Mouse (Mus musculus): ENCODE results near the gene 4921539E11Rik. TPM values are rescaled to one million over a fixed set of nuclear protein-coding genes. Genes with fewer than 3 reads are reported as not detected.

4921539E11Rik gene
- polyA plus RNA-seq, 1 experiment from 2014 or later, result not detected

DNA sequence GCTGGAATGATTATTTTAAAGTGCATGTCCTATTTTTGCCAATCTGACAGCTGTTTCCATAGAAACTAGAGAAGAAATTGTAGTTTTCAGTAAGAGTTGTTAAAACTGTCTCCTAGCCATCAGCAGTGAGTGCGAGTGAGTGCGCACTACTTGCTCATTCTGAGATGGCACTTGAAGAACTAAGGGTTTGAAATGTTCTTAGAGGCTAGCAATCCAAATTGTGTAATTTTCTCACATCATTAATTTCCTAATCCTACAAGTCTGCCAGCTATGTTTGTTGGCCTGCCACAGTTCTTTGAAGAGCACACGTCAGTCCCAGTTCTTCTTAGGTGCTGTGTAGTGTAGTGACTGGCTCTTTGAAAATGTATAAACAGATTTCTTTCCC, 23.9 kb upstream of the 4921539E11Rik start:
- Histone ChIP-seq H3K4me3 (ENCODE audit: control insufficient read depth in 1 of 2, insufficient read depth in 1 of 2, low read depth in 1 of 2, low read length in 2 of 2) (peak overlapping the region in 1 of 2 experiments; percentile 57; a peak in 3 of 4 replicates), H3K9ac (ENCODE audit: low read length) (peak overlapping the region; percentile 85), H3K4me2 (ENCODE audit: low read length) (peak overlapping the region; percentile 71), H3K4me1 (ENCODE audit: control insufficient read depth in 2 of 2, insufficient read depth in 2 of 2, low read length in 2 of 2) (0 out of 4 replicates have a peak, but pooled peaks cover 0 to 3% of the 10 kb centered on the region in 2 experiments), H3K9me3 (ENCODE audit: control insufficient read depth, low read length) (no peaks in the 10 kb centered on the region), H3K27me3 (ENCODE audit: control insufficient read depth, insufficient read depth, low read length) (no peaks in the 10 kb centered on the region), H3K27ac (replicated peaks in 1 of 2; ENCODE audit: control insufficient read depth in 1 of 2, insufficient read depth in 1 of 2, low read depth in 2 of 2, low read length in 2 of 2) (peak overlapping the region in 1 of 2 experiments; percentile 95; a peak in 2 of 4 replicates), H3K36me3 (ENCODE audit: control insufficient read depth, insufficient read depth, low read length) (peaks cover 5% of the 10 kb centered on the region; the same call in 1 of the 2 replicates)
- ATAC-seq (ENCODE audit: insufficient number of reproducible peaks, insufficient read depth, low FRiP score, low read depth), result no peak
- 49% methylated on average over 3 of the region's 3 CpGs for WGBS

DNA sequence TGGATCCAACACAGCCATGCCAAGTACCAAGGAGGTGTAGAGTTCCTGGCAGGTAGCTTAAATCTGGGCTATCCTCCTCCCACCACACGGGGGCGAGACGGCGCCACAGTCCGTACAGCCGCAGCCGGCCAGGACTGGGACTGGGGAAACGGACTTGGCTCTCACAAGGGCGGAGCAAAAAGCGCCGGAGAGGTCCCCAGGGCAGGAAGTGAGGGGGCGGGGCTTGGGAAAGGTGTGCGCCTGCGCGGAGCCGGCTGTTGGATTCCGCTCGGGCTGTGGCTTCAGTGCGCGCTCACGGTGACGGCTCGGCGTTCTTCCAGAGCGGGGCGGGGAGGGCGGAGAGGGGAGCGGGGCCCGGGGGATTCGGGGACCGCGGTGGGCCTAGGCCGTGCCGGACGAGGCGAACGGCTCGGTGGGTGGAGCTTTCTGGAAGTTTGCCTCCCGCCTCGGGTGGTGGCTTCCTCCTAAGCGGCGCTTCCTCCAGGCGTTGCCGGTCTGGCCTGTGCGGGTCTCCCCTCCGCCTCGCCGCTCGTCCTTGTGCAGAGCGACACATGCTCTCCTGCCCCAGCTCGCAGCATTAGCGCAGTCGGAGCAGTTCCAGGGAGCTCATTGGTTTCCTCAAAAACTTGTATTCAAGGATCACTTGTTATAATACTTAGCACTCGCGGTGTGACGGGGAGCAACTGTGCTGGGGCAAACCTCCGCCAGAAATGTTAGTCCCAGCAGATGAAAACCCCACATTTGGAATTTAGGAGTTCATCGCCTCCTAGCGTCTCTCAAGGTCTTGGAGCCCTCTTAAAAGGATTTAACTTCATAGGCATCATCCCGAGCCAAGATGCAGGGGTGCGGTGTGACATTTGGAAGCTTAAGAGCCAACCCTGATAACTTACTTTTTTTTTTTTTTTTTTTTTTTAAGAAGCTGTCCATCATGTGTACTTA, 23.2 kb upstream of the 4921539E11Rik start, which contains the start of gene Oma1:
Oma1 (plus strand) TSS at position 226 of the 939 bp plus-strand sequence.
- Histone ChIP-seq H3K9me3 (ENCODE audit: control insufficient read depth, low read length) (no peaks in the 10 kb centered on the region), H3K27ac (replicated peaks in 1 of 2; ENCODE audit: control insufficient read depth in 1 of 2, insufficient read depth in 1 of 2, low read depth in 2 of 2, low read length in 2 of 2) (peak within 1 kb of the TSS; percentile 95 to 96), H3K36me3 (ENCODE audit: control insufficient read depth, insufficient read depth, low read length) (no peaks in the 10 kb centered on the region; the same call in 1 of the 2 replicates), H3K4me1 (ENCODE audit: control insufficient read depth in 2 of 2, insufficient read depth in 2 of 2, low read length in 2 of 2) (0 out of 4 replicates have a peak, but pooled peaks cover 0 to 3% of the 10 kb centered on the region in 2 experiments), H3K4me3 (ENCODE audit: control insufficient read depth in 1 of 2, insufficient read depth in 1 of 2, low read depth in 1 of 2, low read length in 2 of 2) (peak within 1 kb of the TSS; percentile 57 to 66), H3K27me3 (ENCODE audit: control insufficient read depth, insufficient read depth, low read length) (no peaks in the 10 kb centered on the region), H3K4me2 (ENCODE audit: low read length) (peak within 1 kb of the TSS; percentile 71), H3K9ac (ENCODE audit: low read length) (peak within 1 kb of the TSS; percentile 85)
- WGBS, result under 1% methylated on average over 54 of the region's 61 CpGs
- ATAC-seq (ENCODE audit: insufficient number of reproducible peaks, insufficient read depth, low FRiP score, low read depth), result peak; percentile 100

DNA sequence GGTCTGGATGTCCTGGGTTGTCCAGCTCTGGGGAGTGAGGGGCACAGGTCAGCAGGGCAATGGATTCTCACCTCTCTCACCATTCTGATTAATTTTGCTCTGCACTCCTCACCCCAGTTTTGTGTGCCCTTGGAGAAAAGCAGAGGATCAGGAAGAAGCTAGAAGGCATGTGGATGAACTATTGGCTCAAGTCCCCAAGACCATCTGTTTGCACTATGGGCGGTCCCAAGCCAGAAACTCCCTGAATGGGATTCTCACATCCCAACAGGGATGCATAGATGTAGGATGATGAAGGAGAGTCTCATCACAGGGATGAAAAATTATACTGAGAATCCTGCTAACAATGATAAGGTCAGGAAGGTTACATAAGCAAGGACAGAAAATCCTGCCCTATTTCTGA, 13.2 kb upstream of the 4921539E11Rik start:
- H3K36me3 ChIP-seq (ENCODE audit: control insufficient read depth, insufficient read depth, low read length), result no peaks in the 10 kb centered on the region
- ATAC-seq (ENCODE audit: insufficient number of reproducible peaks, insufficient read depth, low FRiP score, low read depth), result no peak
- 87% methylated on average over 1 of the region's 1 CpGs for WGBS

GRCm38 (mm10) chr4:103299342-103299741, 8.7 kb upstream of the 4921539E11Rik start:
- no peak overlapping the region for H3K4me3 ChIP-seq (ENCODE audit: control insufficient read depth in 1 of 2, insufficient read depth in 1 of 2, low read depth in 1 of 2, low read length in 2 of 2)
- H3K9me3 ChIP-seq (ENCODE audit: control insufficient read depth, low read length), result no peaks in the 10 kb centered on the region
- no peaks in the 10 kb centered on the region for H3K36me3 ChIP-seq (ENCODE audit: control insufficient read depth, insufficient read depth, low read length)
- H3K4me1 ChIP-seq (ENCODE audit: control insufficient read depth in 2 of 2, insufficient read depth in 2 of 2, low read length in 2 of 2), result no peaks in the 10 kb centered on the region
- WGBS, result 65% methylated on average over 10 of the region's 10 CpGs
- H3K27me3 ChIP-seq (ENCODE audit: control insufficient read depth, insufficient read depth, low read length), result no peaks in the 10 kb centered on the region
- no peak overlapping the region for H3K4me2 ChIP-seq (ENCODE audit: low read length)
- H3K9ac ChIP-seq (ENCODE audit: low read length), result no peak overlapping the region
- no peak for ATAC-seq (ENCODE audit: insufficient number of reproducible peaks, insufficient read depth, low FRiP score, low read depth)
- H3K27ac ChIP-seq (replicated peaks in 1 of 2; ENCODE audit: control insufficient read depth in 1 of 2, insufficient read depth in 1 of 2, low read depth in 2 of 2, low read length in 2 of 2), result no peak overlapping the region

More for the DNA sequence above, 13.2 kb upstream of the 4921539E11Rik start:
- Histone ChIP-seq H3K27me3 (ENCODE audit: control insufficient read depth, insufficient read depth, low read length) (no peaks in the 10 kb centered on the region), H3K9ac (ENCODE audit: low read length) (no peak overlapping the region), H3K27ac (replicated peaks in 1 of 2; ENCODE audit: control insufficient read depth in 1 of 2, insufficient read depth in 1 of 2, low read depth in 2 of 2, low read length in 2 of 2) (no peak overlapping the region), H3K4me2 (ENCODE audit: low read length) (no peak overlapping the region), H3K4me1 (ENCODE audit: control insufficient read depth in 2 of 2, insufficient read depth in 2 of 2, low read length in 2 of 2) (no peaks in the 10 kb centered on the region), H3K9me3 (ENCODE audit: control insufficient read depth, low read length) (no peaks in the 10 kb centered on the region), H3K4me3 (ENCODE audit: control insufficient read depth in 1 of 2, insufficient read depth in 1 of 2, low read depth in 1 of 2, low read length in 2 of 2) (no peak overlapping the region)

GRCm38 (mm10) chr4:103288342-103288741, 2.3 kb downstream of the 4921539E11Rik start:
- Histone ChIP-seq H3K27ac (replicated peaks in 1 of 2; ENCODE audit: control insufficient read depth in 1 of 2, insufficient read depth in 1 of 2, low read depth in 2 of 2, low read length in 2 of 2) (no peak overlapping the region), H3K4me2 (ENCODE audit: low read length) (no peak overlapping the region), H3K9me3 (ENCODE audit: control insufficient read depth, low read length) (no peaks in the 10 kb centered on the region), H3K4me3 (ENCODE audit: control insufficient read depth in 1 of 2, insufficient read depth in 1 of 2, low read depth in 1 of 2, low read length in 2 of 2) (no peak overlapping the region), H3K27me3 (ENCODE audit: control insufficient read depth, insufficient read depth, low read length) (no peaks in the 10 kb centered on the region), H3K9ac (ENCODE audit: low read length) (no peak overlapping the region), H3K4me1 (ENCODE audit: control insufficient read depth in 2 of 2, insufficient read depth in 2 of 2, low read length in 2 of 2) (no peaks in the 10 kb centered on the region), H3K36me3 (ENCODE audit: control insufficient read depth, insufficient read depth, low read length) (no peaks in the 10 kb centered on the region)
- WGBS, result 79% methylated on average over 7 of the region's 7 CpGs
- ATAC-seq (ENCODE audit: insufficient number of reproducible peaks, insufficient read depth, low FRiP score, low read depth), result no peak

DNA sequence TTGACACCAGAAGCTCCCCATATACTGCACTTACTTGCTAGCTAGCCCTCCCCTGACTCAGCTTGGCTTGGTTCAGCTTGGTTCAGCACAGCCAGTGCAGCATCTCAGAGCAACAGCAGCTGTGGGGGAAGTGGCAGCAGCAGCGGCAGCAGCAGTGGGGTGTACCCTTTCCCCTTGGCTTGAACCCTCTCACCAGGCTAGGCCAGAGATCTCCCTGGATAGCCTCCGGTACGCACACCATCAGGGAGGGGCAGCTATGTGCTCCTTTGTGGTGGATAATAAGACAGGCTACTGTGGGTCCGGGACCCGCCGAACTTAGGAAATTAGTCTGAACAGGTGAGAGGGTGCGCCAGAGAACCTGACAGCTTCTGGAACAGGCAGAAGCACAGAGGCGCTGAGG, 17.6 kb downstream of the 4921539E11Rik start:
- Histone ChIP-seq H3K36me3 (ENCODE audit: control insufficient read depth, insufficient read depth, low read length) (no peaks in the 10 kb centered on the region), H3K27me3 (ENCODE audit: control insufficient read depth, insufficient read depth, low read length) (no peaks in the 10 kb centered on the region), H3K4me2 (ENCODE audit: low read length) (no peak overlapping the region), H3K27ac (replicated peaks in 1 of 2; ENCODE audit: control insufficient read depth in 1 of 2, insufficient read depth in 1 of 2, low read depth in 2 of 2, low read length in 2 of 2) (no peak overlapping the region), H3K9ac (ENCODE audit: low read length) (no peak overlapping the region), H3K9me3 (ENCODE audit: control insufficient read depth, low read length) (no peaks in the 10 kb centered on the region), H3K4me1 (ENCODE audit: control insufficient read depth in 2 of 2, insufficient read depth in 2 of 2, low read length in 2 of 2) (no peaks in the 10 kb centered on the region), H3K4me3 (ENCODE audit: control insufficient read depth in 1 of 2, insufficient read depth in 1 of 2, low read depth in 1 of 2, low read length in 2 of 2) (peak overlapping the region in 1 of 2 experiments; percentile 8; a peak in 2 of 4 replicates)
- ATAC-seq (ENCODE audit: insufficient number of reproducible peaks, insufficient read depth, low FRiP score, low read depth), result no peak
- WGBS, result 50% methylated on average over 7 of the region's 8 CpGs

GRCm38 (mm10) chr4:103269336-103269735, 21.3 kb downstream of the 4921539E11Rik start:
- no peak for ATAC-seq (ENCODE audit: insufficient number of reproducible peaks, insufficient read depth, low FRiP score, low read depth)
- no peak overlapping the region for H3K4me2 ChIP-seq (ENCODE audit: low read length)
- H3K9ac ChIP-seq (ENCODE audit: low read length), result no peak overlapping the region

More at GRCm38 (mm10) chr4:103269336-103269735, 21.3 kb downstream of the 4921539E11Rik start:
- Histone ChIP-seq H3K36me3 (ENCODE audit: control insufficient read depth, insufficient read depth, low read length) (no peaks in the 10 kb centered on the region), H3K4me3 (ENCODE audit: control insufficient read depth in 1 of 2, insufficient read depth in 1 of 2, low read depth in 1 of 2, low read length in 2 of 2) (no peak overlapping the region), H3K9me3 (ENCODE audit: control insufficient read depth, low read length) (no peaks in the 10 kb centered on the region), H3K27ac (replicated peaks in 1 of 2; ENCODE audit: control insufficient read depth in 1 of 2, insufficient read depth in 1 of 2, low read depth in 2 of 2, low read length in 2 of 2) (no peak overlapping the region), H3K27me3 (ENCODE audit: control insufficient read depth, insufficient read depth, low read length) (no peaks in the 10 kb centered on the region), H3K4me1 (ENCODE audit: control insufficient read depth in 2 of 2, insufficient read depth in 2 of 2, low read length in 2 of 2) (no peaks in the 10 kb centered on the region)
- WGBS, result 73% methylated on average over 4 of the region's 4 CpGs

Data from heart, embryonic 14.5 days (tissue).